13 mouse cellular contexts compared by ENCODE assay signal in genomic region chr17:35074097-35074496, GRCm38 (mm10). TPM values are rescaled to one million over a fixed set of nuclear protein-coding genes. Genes with fewer than 3 reads are reported as not detected.
DNase-seq lines count a peak whose midpoint lies in the region; ATAC-seq and TF ChIP-seq lines count a peak whose summit lies in the region.
"Had no signal": no experiment of that assay in that cellular context is flagged by ENCODE, and none has a peak within 500 bp of the region (broad histone marks: within the 10 kb centered on the region; RNA-seq: fewer than 3 reads in every experiment).

No protein-coding gene starts in this region.

- no peak for TF ChIP-seq POLR2A in limb, embryonic 14.5 days (IDR thresholded peaks at IDR 0.05; ENCODE audit: borderline replicate concordance, extremely low read depth, insufficient read depth, insufficient read length)

- H3K27ac ChIP-seq in forebrain, embryonic 10.5 days = 0 out of 2 replicates have a peak overlapping the region, but pooled peaks have one; percentile 9
- no peak overlapping the region for H3K27ac ChIP-seq in forebrain, embryonic 13.5 days
- no peak overlapping the region for H3K27ac ChIP-seq in limb, embryonic 14.5 days (replicated peaks; ENCODE audit: low read depth, low read length)
- H3K27ac ChIP-seq: hindbrain, embryonic 15.5 days; neural tube, embryonic 13.5 days had no signal

- ATAC-seq in forebrain, embryonic 13.5 days = no peak
- no peak for ATAC-seq in limb, embryonic 14.5 days (ENCODE audit: low FRiP score, low read depth)
- ATAC-seq in CD4-positive, CD25-positive, alpha-beta regulatory T cell, adult 4 months = no peak

- no peak overlapping the region; the same call in 1 of the 2 replicates for H3K9ac ChIP-seq in forebrain, embryonic 13.5 days
- H3K9ac ChIP-seq in limb, embryonic 14.5 days (ENCODE audit: low read depth, low read length, severe bottlenecking) = 0 out of 2 replicates have a peak overlapping the region, but pooled peaks have one; percentile 12
- H3K9ac ChIP-seq: hindbrain, embryonic 15.5 days; neural tube, embryonic 13.5 days had no signal

- no peak for DNase-seq in forebrain, embryonic 10.5 days (ENCODE audit: extremely low spot score, low spot score)
- DNase-seq in cerebellum, postnatal 10 days = peak; percentile 80 to 85
- DNase-seq in limb, embryonic 14.5 days (ENCODE audit: low spot score) = no peak
- DNase-seq in lung, postnatal 25 days (ENCODE audit: low spot score) = no peak
- no peak for DNase-seq in heart, adult 11 months
- DNase-seq: gastrocnemius, postnatal 14 days; right cerebral cortex, postnatal 14 days had no signal

- no peaks in the 10 kb centered on the region for H3K36me3 ChIP-seq in forebrain, embryonic 10.5 days (replicated peaks)
- H3K36me3 ChIP-seq in forebrain, embryonic 13.5 days (ENCODE audit: poor library complexity, severe bottlenecking) = no peaks in the 10 kb centered on the region
- 0 out of 2 replicates have a peak, but pooled peaks cover 3% of the 10 kb centered on the region for H3K36me3 ChIP-seq in E14TG2a.4 (ENCODE audit: insufficient read depth, low read length)
- H3K36me3 ChIP-seq in limb, embryonic 14.5 days (ENCODE audit: control insufficient read depth, insufficient read depth, low read length) = no peaks in the 10 kb centered on the region
- H3K36me3 ChIP-seq: hindbrain, embryonic 15.5 days; neural tube, embryonic 13.5 days had no signal

- H3K27me3 ChIP-seq in forebrain, embryonic 10.5 days (ENCODE audit: poor library complexity, severe bottlenecking) = peaks cover 30% of the 10 kb centered on the region
- no peaks in the 10 kb centered on the region for H3K27me3 ChIP-seq in forebrain, embryonic 13.5 days
- H3K27me3 ChIP-seq in E14TG2a.4 (ENCODE audit: insufficient read depth, low read length) = peaks cover 3% of the 10 kb centered on the region; the same call in 1 of the 2 replicates
- no peaks in the 10 kb centered on the region for H3K27me3 ChIP-seq in limb, embryonic 14.5 days (ENCODE audit: control insufficient read depth, insufficient read depth, low read length)
- H3K27me3 ChIP-seq: hindbrain, embryonic 15.5 days; neural tube, embryonic 13.5 days had no signal

- no peak overlapping the region for H3K4me2 ChIP-seq in forebrain, embryonic 13.5 days
- H3K4me2 ChIP-seq in limb, embryonic 14.5 days (replicated peaks; ENCODE audit: low read depth, low read length, severe bottlenecking) = no peak overlapping the region
- H3K4me2 ChIP-seq: hindbrain, embryonic 15.5 days; liver, embryonic 11.5 days; neural tube, embryonic 13.5 days had no signal

- H3K4me1 ChIP-seq in forebrain, embryonic 10.5 days = peaks cover 28% of the 10 kb centered on the region
- peaks cover 18% of the 10 kb centered on the region for H3K4me1 ChIP-seq in forebrain, embryonic 13.5 days
- H3K4me1 ChIP-seq in E14TG2a.4 (replicated peaks; ENCODE audit: low read depth, low read length) = peaks cover 85% of the 10 kb centered on the region
- peaks cover 8% of the 10 kb centered on the region; the same call in 1 of the 2 replicates for H3K4me1 ChIP-seq in limb, embryonic 14.5 days (ENCODE audit: control insufficient read depth, insufficient read depth, low read length)

- 57% methylated on average over 17 of the region's 17 CpGs for WGBS in forebrain, embryonic 10.5 days
- WGBS in forebrain, embryonic 13.5 days = 58% methylated on average over 17 of the region's 17 CpGs
- WGBS in limb, embryonic 14.5 days = 24% methylated on average over 17 of the region's 17 CpGs

- TF ChIP-seq CTCF in E14TG2a.4 (conservative IDR thresholded peaks at IDR 0.05; ENCODE audit: low read length) = no peak

- no peaks in the 10 kb centered on the region for H3K9me3 ChIP-seq in forebrain, embryonic 10.5 days
- H3K9me3 ChIP-seq in forebrain, embryonic 13.5 days (replicated peaks) = no peaks in the 10 kb centered on the region
- no peaks in the 10 kb centered on the region for H3K9me3 ChIP-seq in E14TG2a.4 (ENCODE audit: low read length)
- H3K9me3 ChIP-seq in limb, embryonic 14.5 days (ENCODE audit: control insufficient read depth, low read length) = no peaks in the 10 kb centered on the region
- H3K9me3 ChIP-seq: hindbrain, embryonic 15.5 days; neural tube, embryonic 13.5 days had no signal

- no peak overlapping the region for H3K4me3 ChIP-seq in forebrain, embryonic 10.5 days
- H3K4me3 ChIP-seq in forebrain, embryonic 13.5 days = no peak overlapping the region
- peak overlapping the region; percentile 73 for H3K4me3 ChIP-seq in E14TG2a.4 (replicated peaks; ENCODE audit: low read length)
- no peak overlapping the region for H3K4me3 ChIP-seq in limb, embryonic 14.5 days (replicated peaks; ENCODE audit: low read length)
- H3K4me3 ChIP-seq: hindbrain, embryonic 15.5 days; neural tube, embryonic 13.5 days had no signal

RNA-seq across cellular contexts. Expression of gene Ly6g6e, which starts 2.6 kb away (rescaled TPM):
- 1.00 TPM in 1 of 2 replicates, not detected in the other for polyA plus RNA-seq in forebrain, embryonic 10.5 days (2016; fragmentation: Nextera tagmentation; extraction: Ambion mirVana)
- 1.7 and 2.3 TPM in 2 replicates for polyA plus RNA-seq in forebrain, embryonic 13.5 days (2015; fragmentation: Nextera tagmentation; extraction: Ambion mirVana)
- polyA plus RNA-seq in limb, embryonic 14.5 days (2012; rRNA removed) = 14.2 and 14.8 TPM in 2 replicates
- polyA plus RNA-seq in limb, embryonic 14.5 days (2014; fragmentation: Nextera tagmentation; extraction: Ambion mirVana) = 18.0 and 28.4 TPM in 2 replicates
- polyA plus RNA-seq in CD4-positive, CD25-positive, alpha-beta regulatory T cell, adult 4 months (2017; shearing (Covaris generic)) = not detected
- polyA plus RNA-seq: liver, embryonic 11.5 days had no signal

RNA-seq across cellular contexts. Expression of gene Ly6g6d, which starts 3.8 kb away (rescaled TPM):
- polyA plus RNA-seq in forebrain, embryonic 10.5 days (2016; fragmentation: Nextera tagmentation; extraction: Ambion mirVana) = 1.8 and 2.0 TPM in 2 replicates
- 0.58 and 0.81 TPM in 2 replicates for polyA plus RNA-seq in forebrain, embryonic 13.5 days (2015; fragmentation: Nextera tagmentation; extraction: Ambion mirVana)
- polyA plus RNA-seq in limb, embryonic 14.5 days (2012; rRNA removed) = 1.3 and 2.3 TPM in 2 replicates
- polyA plus RNA-seq in limb, embryonic 14.5 days (2014; fragmentation: Nextera tagmentation; extraction: Ambion mirVana) = 2.0 TPM in 1 of 2 replicates, not detected in the other
- polyA plus RNA-seq in CD4-positive, CD25-positive, alpha-beta regulatory T cell, adult 4 months (2017; shearing (Covaris generic)) = not detected

RNA-seq across cellular contexts. Expression of gene Mpig6b, which starts 8.1 kb away (rescaled TPM):
- 0.59 and 0.72 TPM in 2 replicates for polyA plus RNA-seq in forebrain, embryonic 10.5 days (2016; fragmentation: Nextera tagmentation; extraction: Ambion mirVana)
- 0.29 and 0.56 TPM in 2 replicates for polyA plus RNA-seq in forebrain, embryonic 13.5 days (2015; fragmentation: Nextera tagmentation; extraction: Ambion mirVana)
- 0.45 and 0.47 TPM in 2 replicates for polyA plus RNA-seq in limb, embryonic 14.5 days (2012; rRNA removed)
- polyA plus RNA-seq in limb, embryonic 14.5 days (2014; fragmentation: Nextera tagmentation; extraction: Ambion mirVana) = 0.64 and 1.3 TPM in 2 replicates
- polyA plus RNA-seq in CD4-positive, CD25-positive, alpha-beta regulatory T cell, adult 4 months (2017; shearing (Covaris generic)) = not detected

RNA-seq across cellular contexts. Expression of gene Ly6g6c, which starts 8.9 kb away (rescaled TPM):
- polyA plus RNA-seq in forebrain, embryonic 10.5 days (2016; fragmentation: Nextera tagmentation; extraction: Ambion mirVana) = 0.25 TPM in 1 of 2 replicates, not detected in the other
- not detected in 2 replicates for polyA plus RNA-seq in forebrain, embryonic 13.5 days (2015; fragmentation: Nextera tagmentation; extraction: Ambion mirVana)
- 3.4 and 5.5 TPM in 2 replicates for polyA plus RNA-seq in limb, embryonic 14.5 days (2012; rRNA removed)
- 10.4 and 22.3 TPM in 2 replicates for polyA plus RNA-seq in limb, embryonic 14.5 days (2014; fragmentation: Nextera tagmentation; extraction: Ambion mirVana)
- not detected for polyA plus RNA-seq in CD4-positive, CD25-positive, alpha-beta regulatory T cell, adult 4 months (2017; shearing (Covaris generic))
- polyA plus RNA-seq: neural tube, embryonic 13.5 days had no signal

RNA-seq across cellular contexts. Expression of gene Ly6g6f, which starts 11.3 kb away (rescaled TPM):
- 0.46 and 0.69 TPM in 2 replicates for polyA plus RNA-seq in forebrain, embryonic 10.5 days (2016; fragmentation: Nextera tagmentation; extraction: Ambion mirVana)
- 0.25 TPM in 1 of 2 replicates, not detected in the other for polyA plus RNA-seq in forebrain, embryonic 13.5 days (2015; fragmentation: Nextera tagmentation; extraction: Ambion mirVana)
- polyA plus RNA-seq in limb, embryonic 14.5 days (2012; rRNA removed) = 0.14 and 0.73 TPM in 2 replicates
- polyA plus RNA-seq in limb, embryonic 14.5 days (2014; fragmentation: Nextera tagmentation; extraction: Ambion mirVana) = 0.28 TPM in 1 of 2 replicates, not detected in the other
- polyA plus RNA-seq in CD4-positive, CD25-positive, alpha-beta regulatory T cell, adult 4 months (2017; shearing (Covaris generic)) = not detected
- polyA plus RNA-seq: hindbrain, embryonic 15.5 days had no signal

Comparison
In these comparisons a context has a peak if more than half of its experiments do, and no peak if none do; other contexts are left out.
1. DNase-seq: peak in cerebellum, postnatal 10 days (2 of 2); none in forebrain, embryonic 10.5 days (single experiment), limb, embryonic 14.5 days (single experiment), lung, postnatal 25 days (single experiment) and heart, adult 11 months (single experiment).